Mouse (Mus musculus): ENCODE measurements around the gene Fam71d. TPM values are rescaled to one million over a fixed set of nuclear protein-coding genes. Genes with fewer than 3 reads are reported as not detected.

Gene Fam71d
- polyA plus RNA-seq, 1 experiment from 2014 or later, result not detected

DNA sequence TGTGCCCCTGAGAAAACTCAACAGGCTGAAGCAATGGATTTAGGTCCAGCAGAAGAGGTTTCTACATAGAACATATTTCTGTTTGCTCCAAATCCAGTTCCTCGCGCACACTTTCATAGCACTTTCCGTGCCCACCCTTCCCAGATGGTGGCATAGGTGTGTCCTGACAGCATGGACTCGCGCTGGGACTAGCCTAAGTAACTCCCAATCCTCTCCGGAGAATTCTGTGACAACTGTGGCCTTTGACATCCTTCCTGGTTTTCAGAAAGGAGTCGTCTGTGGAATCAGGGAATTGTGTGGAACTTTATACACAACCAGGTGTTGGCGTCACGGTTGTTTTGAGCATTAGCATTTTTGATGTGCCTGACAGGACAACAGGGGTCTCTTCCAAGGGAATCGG lies 56.8 kb downstream of the Fam71d start:
- peak overlapping the region; percentile 79 for H3K4me3 ChIP-seq (ENCODE audit: low read depth, low read length)
- peak overlapping the region; percentile 97 for H3K27ac ChIP-seq (ENCODE audit: low read depth)
- peak overlapping the region; percentile 100 for H3K4me2 ChIP-seq (ENCODE audit: low read length)
- peak overlapping the region; percentile 60 for H3K9ac ChIP-seq (ENCODE audit: low read length)
- no peaks in the 10 kb centered on the region for H3K9me3 ChIP-seq (ENCODE audit: control insufficient read depth, low read length)
- WGBS, result under 1% methylated on average over 10 of the region's 10 CpGs
- peaks cover 6% of the 10 kb centered on the region for H3K4me1 ChIP-seq (replicated peaks; ENCODE audit: control insufficient read depth, insufficient read depth, low read length)
- H3K36me3 ChIP-seq (ENCODE audit: control insufficient read depth, insufficient read depth, low read length), result no peaks in the 10 kb centered on the region
- no peaks in the 10 kb centered on the region for H3K27me3 ChIP-seq (replicated peaks; ENCODE audit: control insufficient read depth, insufficient read depth, low read length)
- peak; percentile 12 for ATAC-seq (replicated peaks; ENCODE audit: low FRiP score, low TSS enrichment, low read depth)
- no peak for DNase-seq (ENCODE audit: low spot score)

DNA sequence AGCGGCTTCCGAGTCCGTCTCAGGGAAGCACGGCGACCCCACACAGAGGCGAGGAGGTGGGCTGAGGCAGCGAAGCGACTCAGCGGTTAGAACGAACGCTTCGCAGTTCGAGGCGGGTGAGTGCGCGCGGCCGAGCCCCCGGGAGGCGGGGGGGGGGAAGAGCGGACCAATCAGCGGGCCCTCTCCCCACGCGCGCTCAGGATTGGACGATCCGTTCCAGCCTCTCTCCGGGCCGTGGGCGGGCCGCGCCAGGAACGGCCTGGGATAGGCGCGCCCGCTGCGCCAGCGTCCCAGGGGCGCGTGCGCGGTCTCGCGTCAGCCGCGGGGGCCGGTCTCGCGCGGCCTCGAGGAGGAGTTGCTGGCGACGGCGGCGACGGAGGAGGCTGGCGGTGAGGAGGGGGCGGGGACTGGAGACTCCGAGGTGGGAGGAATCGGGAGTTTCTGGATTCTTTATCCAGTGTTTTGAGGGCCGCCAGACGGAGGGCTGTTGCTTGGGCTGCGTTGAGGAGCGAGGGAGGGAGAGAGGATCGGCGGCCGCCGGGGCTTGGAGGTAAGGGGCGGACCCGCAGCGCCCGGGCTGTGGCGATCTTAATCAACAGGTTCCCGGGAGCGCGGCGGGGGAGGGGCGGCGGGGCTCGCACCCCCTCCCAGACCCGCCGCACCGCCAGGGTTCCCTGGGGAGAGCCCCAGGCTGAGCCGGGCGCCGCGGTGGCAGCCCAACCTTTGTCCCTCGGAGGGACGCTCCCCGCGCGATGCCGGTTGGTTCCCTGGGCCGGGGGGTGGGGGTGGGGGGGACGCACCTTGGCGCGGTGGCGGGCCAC lies 57.4 kb downstream of the Fam71d start, which contains the start of gene Mpp5:
Gene Mpp5 (plus strand): TSS at position 351 of the 821 bp plus-strand sequence.
- under 1% methylated on average over 85 of the region's 98 CpGs for WGBS
- peak within 1 kb of the TSS; percentile 97 for H3K27ac ChIP-seq (ENCODE audit: low read depth)
- peak; percentile 99 for ATAC-seq (replicated peaks; ENCODE audit: low FRiP score, low TSS enrichment, low read depth)

DNA sequence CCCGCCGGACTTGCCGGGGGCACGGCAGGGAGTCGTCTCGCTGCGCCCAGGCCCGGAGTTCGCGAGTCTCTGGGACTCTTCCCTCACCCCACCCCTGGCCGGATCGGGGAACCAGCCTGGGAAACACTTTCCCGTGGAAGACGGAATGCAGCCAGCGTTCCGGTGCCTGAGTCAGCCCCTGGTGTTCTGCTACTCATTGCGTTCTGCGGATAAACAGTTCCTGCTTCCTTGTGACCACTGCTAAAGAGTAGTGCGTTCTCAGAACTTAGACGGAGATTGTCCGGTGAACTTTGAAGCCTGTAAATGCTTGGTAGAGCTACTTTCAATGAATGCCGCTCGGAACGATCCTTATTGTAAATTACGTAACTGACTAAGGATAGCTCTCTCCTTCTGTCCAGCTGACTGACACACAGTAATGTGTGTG lies 58.1 kb downstream of the Fam71d start:
- WGBS, result under 1% methylated on average over 25 of the region's 25 CpGs
- Histone ChIP-seq H3K9me3 (ENCODE audit: control insufficient read depth, low read length) (no peaks in the 10 kb centered on the region), H3K4me3 (ENCODE audit: low read depth, low read length) (peak overlapping the region; percentile 79), H3K27ac (ENCODE audit: low read depth) (peak overlapping the region; percentile 97), H3K4me2 (ENCODE audit: low read length) (peak overlapping the region; percentile 75), H3K27me3 (replicated peaks; ENCODE audit: control insufficient read depth, insufficient read depth, low read length) (no peaks in the 10 kb centered on the region), H3K9ac (ENCODE audit: low read length) (peak overlapping the region; percentile 88), H3K36me3 (ENCODE audit: control insufficient read depth, insufficient read depth, low read length) (no peaks in the 10 kb centered on the region), H3K4me1 (replicated peaks; ENCODE audit: control insufficient read depth, insufficient read depth, low read length) (peaks cover 6% of the 10 kb centered on the region)
- peak; percentile 65 for ATAC-seq (replicated peaks; ENCODE audit: low FRiP score, low TSS enrichment, low read depth)
- DNase-seq (ENCODE audit: low spot score), result peak; percentile 86

More for the DNA sequence above, 57.4 kb downstream of the Fam71d start, which contains the start of gene Mpp5:
- peak; percentile 95 for DNase-seq (ENCODE audit: low spot score)
- Histone ChIP-seq H3K9me3 (ENCODE audit: control insufficient read depth, low read length) (no peaks in the 10 kb centered on the region), H3K27me3 (replicated peaks; ENCODE audit: control insufficient read depth, insufficient read depth, low read length) (no peaks in the 10 kb centered on the region), H3K36me3 (ENCODE audit: control insufficient read depth, insufficient read depth, low read length) (no peaks in the 10 kb centered on the region), H3K4me1 (replicated peaks; ENCODE audit: control insufficient read depth, insufficient read depth, low read length) (peaks cover 6% of the 10 kb centered on the region), H3K9ac (ENCODE audit: low read length) (peak within 1 kb of the TSS; percentile 88), H3K4me3 (ENCODE audit: low read depth, low read length) (peak within 1 kb of the TSS; percentile 79), H3K4me2 (ENCODE audit: low read length) (peak within 1 kb of the TSS; percentile 100)

DNA sequence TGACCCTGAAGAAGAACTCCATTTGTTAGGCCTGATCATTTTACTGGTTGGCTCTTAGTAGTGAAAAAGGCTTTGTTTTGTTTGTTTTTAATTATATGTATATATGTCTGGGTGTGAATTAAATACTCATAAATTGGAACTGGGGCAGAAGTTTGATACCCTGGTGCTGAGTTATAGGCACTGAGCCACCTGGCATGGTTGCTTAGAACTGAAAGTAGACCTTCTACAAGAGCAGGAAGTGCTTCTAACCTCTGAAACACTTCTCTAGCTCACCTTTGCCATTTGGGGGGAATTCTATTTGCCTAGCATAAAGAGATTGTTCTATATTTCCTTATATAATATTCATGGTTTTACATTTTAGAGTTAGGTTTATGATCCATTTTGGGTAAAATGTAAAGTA lies 70.6 kb downstream of the Fam71d start:
- H3K4me3 ChIP-seq (ENCODE audit: low read depth, low read length), result no peak overlapping the region
- no peaks in the 10 kb centered on the region for H3K9me3 ChIP-seq (ENCODE audit: control insufficient read depth, low read length)
- DNase-seq (ENCODE audit: low spot score) (no peak), ATAC-seq (replicated peaks; ENCODE audit: low FRiP score, low TSS enrichment, low read depth) (no peak)
- no peak overlapping the region for H3K27ac ChIP-seq (ENCODE audit: low read depth)
- H3K36me3 ChIP-seq (ENCODE audit: control insufficient read depth, insufficient read depth, low read length), result no peaks in the 10 kb centered on the region
- no peak overlapping the region for H3K9ac ChIP-seq (ENCODE audit: low read length)
- no peak overlapping the region for H3K4me2 ChIP-seq (ENCODE audit: low read length)
- no peaks in the 10 kb centered on the region for H3K27me3 ChIP-seq (replicated peaks; ENCODE audit: control insufficient read depth, insufficient read depth, low read length)
- no peaks in the 10 kb centered on the region for H3K4me1 ChIP-seq (replicated peaks; ENCODE audit: control insufficient read depth, insufficient read depth, low read length)

DNA sequence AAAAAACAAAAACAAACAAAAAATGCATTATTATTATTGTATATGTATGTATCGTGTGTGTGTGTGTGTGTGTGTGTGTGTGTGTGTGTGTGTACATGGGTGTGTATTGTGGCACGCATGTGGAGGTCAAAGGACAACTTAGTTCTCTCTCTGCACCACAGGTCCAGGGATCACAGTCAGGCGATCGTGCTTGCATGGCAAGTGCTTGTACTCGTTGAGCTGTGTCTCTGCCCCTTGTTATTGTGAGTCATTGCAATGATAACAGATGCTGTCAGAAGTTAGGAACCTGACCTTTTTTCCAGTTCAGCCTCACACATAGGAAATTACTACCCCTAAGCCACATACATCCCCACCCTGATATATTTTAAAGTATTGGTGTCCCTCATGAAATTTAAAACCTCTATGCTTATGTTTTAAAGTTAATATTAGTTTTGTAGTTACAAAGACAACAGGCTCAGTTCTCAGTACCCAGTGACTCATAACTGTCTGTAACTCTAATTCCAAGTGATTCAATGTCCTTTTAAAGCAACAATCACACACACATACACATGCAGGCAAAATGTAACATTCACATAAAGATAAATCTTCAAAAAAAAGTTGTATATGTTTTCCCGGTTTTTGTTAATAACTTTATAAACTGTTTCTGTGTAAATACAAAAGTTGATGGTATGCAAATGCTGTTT lies 77.8 kb downstream of the Fam71d start:
- H3K9me3 ChIP-seq (ENCODE audit: control insufficient read depth, low read length), result no peaks in the 10 kb centered on the region
- no peak for DNase-seq (ENCODE audit: low spot score)
- no peak for ATAC-seq (replicated peaks; ENCODE audit: low FRiP score, low TSS enrichment, low read depth)

GRCm38 (mm10) chr12:78773211-78773610 lies 81.9 kb downstream of the Fam71d start:
- ATAC-seq (replicated peaks; ENCODE audit: low FRiP score, low TSS enrichment, low read depth), result no peak
- 83% methylated on average over 2 of the region's 2 CpGs for WGBS
- no peak overlapping the region for H3K4me3 ChIP-seq (ENCODE audit: low read depth, low read length)
- H3K9ac ChIP-seq (ENCODE audit: low read length), result no peak overlapping the region
- no peak for DNase-seq (ENCODE audit: low spot score)
- H3K36me3 ChIP-seq (ENCODE audit: control insufficient read depth, insufficient read depth, low read length), result no peaks in the 10 kb centered on the region
- no peaks in the 10 kb centered on the region for H3K27me3 ChIP-seq (replicated peaks; ENCODE audit: control insufficient read depth, insufficient read depth, low read length)
- no peak overlapping the region for H3K27ac ChIP-seq (ENCODE audit: low read depth)
- H3K4me2 ChIP-seq (ENCODE audit: low read length), result no peak overlapping the region
- no peaks in the 10 kb centered on the region for H3K9me3 ChIP-seq (ENCODE audit: control insufficient read depth, low read length)
- peaks cover 9% of the 10 kb centered on the region for H3K4me1 ChIP-seq (replicated peaks; ENCODE audit: control insufficient read depth, insufficient read depth, low read length)

More for the DNA sequence above, 77.8 kb downstream of the Fam71d start:
- H3K4me1 ChIP-seq (replicated peaks; ENCODE audit: control insufficient read depth, insufficient read depth, low read length), result no peaks in the 10 kb centered on the region
- H3K36me3 ChIP-seq (ENCODE audit: control insufficient read depth, insufficient read depth, low read length), result no peaks in the 10 kb centered on the region
- no peaks in the 10 kb centered on the region for H3K27me3 ChIP-seq (replicated peaks; ENCODE audit: control insufficient read depth, insufficient read depth, low read length)
- no peak overlapping the region for H3K4me2 ChIP-seq (ENCODE audit: low read length)
- WGBS, result 60% methylated on average over 6 of the region's 6 CpGs
- no peak overlapping the region for H3K27ac ChIP-seq (ENCODE audit: low read depth)
- H3K9ac ChIP-seq (ENCODE audit: low read length), result no peak overlapping the region
- no peak overlapping the region for H3K4me3 ChIP-seq (ENCODE audit: low read depth, low read length)

GRCm38 (mm10) chr12:78777916-78778315 lies 86.6 kb downstream of the Fam71d start:
- Histone ChIP-seq H3K36me3 (ENCODE audit: control insufficient read depth, insufficient read depth, low read length) (no peaks in the 10 kb centered on the region), H3K4me2 (ENCODE audit: low read length) (no peak overlapping the region), H3K4me1 (replicated peaks; ENCODE audit: control insufficient read depth, insufficient read depth, low read length) (peaks cover 12% of the 10 kb centered on the region), H3K9me3 (ENCODE audit: control insufficient read depth, low read length) (no peaks in the 10 kb centered on the region), H3K27me3 (replicated peaks; ENCODE audit: control insufficient read depth, insufficient read depth, low read length) (no peaks in the 10 kb centered on the region), H3K4me3 (ENCODE audit: low read depth, low read length) (no peak overlapping the region), H3K27ac (ENCODE audit: low read depth) (no peak overlapping the region), H3K9ac (ENCODE audit: low read length) (no peak overlapping the region)
- ATAC-seq (replicated peaks; ENCODE audit: low FRiP score, low TSS enrichment, low read depth) (no peak), DNase-seq (ENCODE audit: low spot score) (no peak)
- 38% methylated on average over 2 of the region's 2 CpGs for WGBS

DNA sequence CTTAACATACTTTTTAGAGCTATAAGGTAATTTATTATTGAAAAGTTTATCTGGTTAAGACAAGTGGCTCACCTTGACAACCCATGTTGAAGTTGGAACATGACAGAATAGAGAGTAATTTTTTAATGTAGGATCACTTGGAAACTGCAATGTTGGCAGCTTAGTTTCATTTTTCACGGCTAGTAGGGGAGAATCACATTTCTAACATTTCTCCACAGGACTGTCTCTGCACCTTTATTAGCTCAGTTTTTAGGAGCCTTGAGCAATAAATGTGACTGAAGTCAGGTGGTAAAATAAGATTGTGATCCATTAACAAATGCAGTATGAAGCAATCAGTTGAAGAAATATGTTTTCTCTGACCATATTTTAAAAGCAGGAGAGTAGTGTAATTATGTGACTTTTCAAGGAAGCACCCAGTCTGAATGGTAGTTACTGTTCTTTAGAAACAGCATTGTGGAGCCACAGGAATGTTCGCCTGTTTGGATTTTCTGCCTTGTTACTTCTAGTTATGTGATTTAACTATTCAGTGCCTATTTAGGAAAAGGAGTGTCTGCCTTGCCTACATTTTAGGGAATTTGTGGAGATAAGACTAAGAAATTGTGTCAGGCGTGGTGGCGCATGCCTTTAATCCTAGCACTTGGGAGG lies 87.2 kb downstream of the Fam71d start:
- ATAC-seq (replicated peaks; ENCODE audit: low FRiP score, low TSS enrichment, low read depth) (no peak), DNase-seq (ENCODE audit: low spot score) (no peak)
- no peak overlapping the region for H3K27ac ChIP-seq (ENCODE audit: low read depth)
- H3K27me3 ChIP-seq (replicated peaks; ENCODE audit: control insufficient read depth, insufficient read depth, low read length), result no peaks in the 10 kb centered on the region
- 64% methylated on average over 4 of the region's 4 CpGs for WGBS
- H3K9ac ChIP-seq (ENCODE audit: low read length), result no peak overlapping the region
- H3K36me3 ChIP-seq (ENCODE audit: control insufficient read depth, insufficient read depth, low read length), result no peaks in the 10 kb centered on the region
- no peaks in the 10 kb centered on the region for H3K9me3 ChIP-seq (ENCODE audit: control insufficient read depth, low read length)
- peaks cover 12% of the 10 kb centered on the region for H3K4me1 ChIP-seq (replicated peaks; ENCODE audit: control insufficient read depth, insufficient read depth, low read length)
- H3K4me3 ChIP-seq (ENCODE audit: low read depth, low read length), result no peak overlapping the region
- H3K4me2 ChIP-seq (ENCODE audit: low read length), result no peak overlapping the region
